Mouse (Mus musculus) brain, embryonic 14.5 days (tissue): Measurements from ENCODE around the gene Rpl23.

Experiments
- CTCF ChIP-seq: fragments of 200-500 bp; IDR thresholded peaks from 2 replicates; pipeline ENCODE4 v1.5.1; 2012; ENCODE audit warnings: inconsistent platforms, mild to moderate bottlenecking, moderate library complexity, borderline replicate concordance; ENCODE audit not compliant: insufficient read depth, insufficient read length; ENCODE audit errors: extremely low read depth
- POLR2A ChIP-seq: fragments of 200-500 bp; IDR thresholded peaks from 2 replicates; pipeline ENCODE4 v1.6.1; 2012; ENCODE audit warnings: mild to moderate bottlenecking, inconsistent platforms, borderline replicate concordance; ENCODE audit not compliant: poor library complexity, insufficient read depth, insufficient read length, severe bottlenecking; ENCODE audit errors: extremely low read depth

- TF ChIP-seq CTCF (no peak), POLR2A (no peak)
Observed at GRCm38 (mm10) chr11:97777129-97777529, 5.1 kb downstream of the Rpl23 start.
